Mouse (Mus musculus): ENCODE data around the gene Atxn1. TPM values are rescaled to one million over a fixed set of nuclear protein-coding genes. Genes with fewer than 3 reads are reported as not detected.

Gene Atxn1
- total and polyA plus RNA-seq, 3 experiments = 9.4 to 61.0 (median 25.0) TPM

DNA sequence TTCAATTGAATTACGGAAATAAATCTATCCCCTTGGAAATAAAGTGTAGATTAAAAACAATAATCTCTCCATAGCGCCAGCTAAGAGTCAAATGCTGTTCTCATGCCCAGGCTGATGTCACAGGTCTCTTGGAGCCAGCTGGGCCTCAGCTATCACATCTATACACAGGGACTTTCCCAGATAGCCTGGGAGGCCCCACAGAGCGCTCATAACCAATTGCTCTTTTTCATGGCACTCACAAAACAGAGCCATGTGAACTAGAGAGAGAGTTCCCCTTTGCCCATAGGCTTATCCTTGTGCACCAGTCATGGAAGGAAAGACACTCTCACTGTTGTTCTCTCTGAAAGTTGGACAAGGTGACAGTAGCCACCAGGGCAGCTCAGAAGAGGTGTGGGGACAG, 230.3 kb downstream of the Atxn1 start:
- ATAC-seq (ENCODE audit: extremely low read depth, insufficient number of reproducible peaks, low FRiP score, poor library complexity, severe bottlenecking) = no peak
- TF ChIP-seq CTCF (IDR thresholded peaks at IDR 0.05; ENCODE audit: low read depth, low read length) (no peak), TAL1 (conservative IDR thresholded peaks at IDR 0.05; ENCODE audit: low read depth, low read length) (no peak), GATA2 (IDR thresholded peaks at IDR 0.05; ENCODE audit: borderline replicate concordance, low read depth, low read length) (no peak), POLR2AphosphoS5 (IDR thresholded peaks at IDR 0.05; ENCODE audit: insufficient replicate concordance, low read depth, low read length) (no peak), GATA1 (IDR thresholded peaks at IDR 0.05; ENCODE audit: borderline replicate concordance, low read length) (no peak)
- Histone ChIP-seq H3K4me1 (ENCODE audit: insufficient read depth, low read depth, low read length) (peaks cover 10% of the 10 kb centered on the region; the same call in 1 of the 2 replicates), H3K27me3 (ENCODE audit: insufficient read depth, low read length) (no peaks in the 10 kb centered on the region), H3K9me3 (replicated peaks) (no peaks in the 10 kb centered on the region), H3K4me3 (ENCODE audit: low read depth, low read length) (no peak overlapping the region), H3K36me3 (replicated peaks) (peaks cover 70% of the 10 kb centered on the region)
- no peak for DNase-seq (ENCODE audit: low spot score)

DNA sequence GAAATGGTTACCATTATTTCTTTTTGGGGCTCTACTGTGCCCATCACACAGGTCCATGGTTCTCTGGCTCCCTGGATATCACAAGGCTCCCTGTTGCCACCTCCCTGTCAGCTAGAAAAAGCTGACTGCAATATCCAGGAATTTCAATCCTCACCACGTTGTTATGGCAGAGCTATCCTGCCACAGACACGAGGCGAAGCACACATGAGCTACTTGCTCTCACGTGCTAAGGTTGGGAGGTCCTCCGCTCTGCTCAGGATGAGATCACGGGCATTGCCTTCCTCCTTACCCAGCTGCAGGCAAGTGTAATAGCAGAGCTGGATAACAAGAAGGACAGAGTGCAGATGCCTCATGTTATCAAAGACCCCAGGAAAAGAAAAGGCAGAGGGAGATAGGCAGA, 232.2 kb downstream of the Atxn1 start:
- peaks cover 6% of the 10 kb centered on the region; the same call in 1 of the 2 replicates for H3K4me1 ChIP-seq (ENCODE audit: insufficient read depth, low read depth, low read length)

DNA sequence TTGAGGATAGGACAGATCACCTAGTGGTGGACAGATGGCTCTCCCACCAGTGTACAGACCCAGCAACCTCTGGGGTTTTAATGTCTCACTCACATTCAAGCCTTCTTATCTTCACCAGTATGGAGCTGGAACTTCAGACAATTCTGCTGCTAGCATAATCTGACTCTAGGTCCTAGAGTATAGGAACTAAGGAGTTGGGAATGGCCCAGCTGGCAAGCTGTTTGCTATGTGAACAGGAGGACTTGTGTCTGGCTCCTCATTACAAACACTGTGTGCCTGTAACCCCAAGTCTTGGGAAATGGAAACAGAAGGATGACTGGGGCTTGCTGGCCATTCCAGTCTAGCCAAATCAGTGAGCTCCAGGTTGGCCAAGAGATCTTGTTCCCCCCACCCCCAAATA, 237.9 kb downstream of the Atxn1 start:
- TF ChIP-seq GATA2 (IDR thresholded peaks at IDR 0.05; ENCODE audit: borderline replicate concordance, low read depth, low read length) (no peak), POLR2AphosphoS5 (IDR thresholded peaks at IDR 0.05; ENCODE audit: insufficient replicate concordance, low read depth, low read length) (no peak), GATA1 (IDR thresholded peaks at IDR 0.05; ENCODE audit: borderline replicate concordance, low read length) (no peak), TAL1 (conservative IDR thresholded peaks at IDR 0.05; ENCODE audit: low read depth, low read length) (no peak), CTCF (IDR thresholded peaks at IDR 0.05; ENCODE audit: low read depth, low read length) (no peak)
- Histone ChIP-seq H3K36me3 (replicated peaks) (peaks cover 55% of the 10 kb centered on the region), H3K4me3 (ENCODE audit: low read depth, low read length) (no peak overlapping the region), H3K4me1 (ENCODE audit: insufficient read depth, low read depth, low read length) (no peaks in the 10 kb centered on the region), H3K27me3 (ENCODE audit: insufficient read depth, low read length) (no peaks in the 10 kb centered on the region), H3K9me3 (replicated peaks) (no peaks in the 10 kb centered on the region)
- no peak for DNase-seq (ENCODE audit: low spot score)
- no peak for ATAC-seq (ENCODE audit: extremely low read depth, insufficient number of reproducible peaks, low FRiP score, poor library complexity, severe bottlenecking)

More for the DNA sequence above, 232.2 kb downstream of the Atxn1 start:
- Histone ChIP-seq H3K36me3 (replicated peaks) (peaks cover 70% of the 10 kb centered on the region), H3K9me3 (replicated peaks) (no peaks in the 10 kb centered on the region), H3K4me3 (ENCODE audit: low read depth, low read length) (no peak overlapping the region), H3K27me3 (ENCODE audit: insufficient read depth, low read length) (no peaks in the 10 kb centered on the region)
- no peak for TF ChIP-seq TAL1 (conservative IDR thresholded peaks at IDR 0.05; ENCODE audit: low read depth, low read length)
- TF ChIP-seq GATA1 (IDR thresholded peaks at IDR 0.05; ENCODE audit: borderline replicate concordance, low read length) = no peak
- TF ChIP-seq POLR2AphosphoS5 (IDR thresholded peaks at IDR 0.05; ENCODE audit: insufficient replicate concordance, low read depth, low read length) = no peak
- no peak for TF ChIP-seq CTCF (IDR thresholded peaks at IDR 0.05; ENCODE audit: low read depth, low read length)
- TF ChIP-seq GATA2 (IDR thresholded peaks at IDR 0.05; ENCODE audit: borderline replicate concordance, low read depth, low read length) = no peak
- DNase-seq (ENCODE audit: low spot score) = no peak
- ATAC-seq (ENCODE audit: extremely low read depth, insufficient number of reproducible peaks, low FRiP score, poor library complexity, severe bottlenecking) = no peak

DNA sequence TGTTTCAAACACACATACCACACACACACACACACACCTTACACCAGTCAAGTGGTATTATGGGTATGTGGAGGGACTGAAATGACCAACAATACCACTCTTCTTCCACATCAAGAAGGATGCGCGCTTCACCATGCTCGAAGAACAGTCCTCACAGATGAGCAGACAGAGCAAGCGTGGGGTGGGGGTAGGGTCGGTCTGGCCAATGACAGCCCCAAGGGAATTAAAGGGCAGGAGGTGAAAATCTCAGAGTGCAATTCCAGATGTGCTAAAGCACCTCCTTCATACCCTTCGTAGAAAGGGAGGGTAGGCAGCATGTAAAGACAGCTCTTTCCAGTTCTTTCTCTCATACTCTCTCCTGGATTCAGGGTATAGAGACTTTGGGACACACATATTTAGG, 238.6 kb downstream of the Atxn1 start:
- Histone ChIP-seq H3K9me3 (replicated peaks) (no peaks in the 10 kb centered on the region), H3K36me3 (replicated peaks) (peaks cover 57% of the 10 kb centered on the region), H3K4me1 (ENCODE audit: insufficient read depth, low read depth, low read length) (no peaks in the 10 kb centered on the region), H3K4me3 (ENCODE audit: low read depth, low read length) (no peak overlapping the region), H3K27me3 (ENCODE audit: insufficient read depth, low read length) (no peaks in the 10 kb centered on the region)
- no peak for DNase-seq (ENCODE audit: low spot score)
- TF ChIP-seq TAL1 (conservative IDR thresholded peaks at IDR 0.05; ENCODE audit: low read depth, low read length) (no peak), POLR2AphosphoS5 (IDR thresholded peaks at IDR 0.05; ENCODE audit: insufficient replicate concordance, low read depth, low read length) (no peak), GATA2 (IDR thresholded peaks at IDR 0.05; ENCODE audit: borderline replicate concordance, low read depth, low read length) (no peak), GATA1 (IDR thresholded peaks at IDR 0.05; ENCODE audit: borderline replicate concordance, low read length) (no peak), CTCF (IDR thresholded peaks at IDR 0.05; ENCODE audit: low read depth, low read length) (no peak)
- ATAC-seq (ENCODE audit: extremely low read depth, insufficient number of reproducible peaks, low FRiP score, poor library complexity, severe bottlenecking) = no peak

DNA sequence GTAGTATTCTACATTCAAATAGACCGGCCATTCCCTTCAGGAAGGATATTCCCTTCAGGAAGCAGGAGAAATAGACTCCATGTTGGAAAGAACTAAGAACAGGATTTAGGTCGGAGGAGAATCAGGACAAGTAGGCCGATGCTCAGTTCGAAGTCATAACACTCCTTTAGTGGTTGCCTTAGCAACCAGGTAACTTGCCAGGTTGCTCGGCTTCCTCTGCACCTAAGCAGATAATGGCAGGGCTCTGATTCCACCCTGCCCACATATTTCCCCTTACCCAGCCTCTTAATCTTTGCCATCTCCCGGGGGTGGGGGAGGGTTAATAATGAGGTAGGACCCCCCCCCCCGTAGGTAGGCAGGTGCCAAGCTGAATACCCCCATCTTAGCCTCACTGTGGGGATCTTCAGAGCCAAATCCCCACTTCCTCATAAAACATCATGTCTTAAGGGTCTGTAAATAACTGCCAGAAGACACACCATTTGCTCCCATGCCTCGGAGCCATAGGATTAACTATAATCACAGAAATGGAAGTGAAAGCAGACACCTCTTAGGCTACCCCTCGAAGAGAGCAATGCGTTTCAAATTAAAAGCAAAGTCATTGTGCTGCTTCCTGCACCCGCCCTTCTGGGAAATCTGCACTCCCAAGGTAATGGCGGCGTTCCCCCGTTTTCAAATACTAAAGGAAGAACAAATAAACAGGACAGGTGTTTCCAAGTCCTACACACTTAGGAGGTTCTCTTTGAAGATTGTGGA, 240.1 kb downstream of the Atxn1 start:
- Histone ChIP-seq H3K9me3 (replicated peaks) (no peaks in the 10 kb centered on the region), H3K36me3 (replicated peaks) (peaks cover 52% of the 10 kb centered on the region), H3K4me3 (ENCODE audit: low read depth, low read length) (no peak overlapping the region), H3K4me1 (ENCODE audit: insufficient read depth, low read depth, low read length) (no peaks in the 10 kb centered on the region), H3K27me3 (ENCODE audit: insufficient read depth, low read length) (no peaks in the 10 kb centered on the region)
- ATAC-seq (ENCODE audit: extremely low read depth, insufficient number of reproducible peaks, low FRiP score, poor library complexity, severe bottlenecking) = no peak
- TF ChIP-seq GATA1 (IDR thresholded peaks at IDR 0.05; ENCODE audit: borderline replicate concordance, low read length) (no peak), CTCF (IDR thresholded peaks at IDR 0.05; ENCODE audit: low read depth, low read length) (no peak), TAL1 (conservative IDR thresholded peaks at IDR 0.05; ENCODE audit: low read depth, low read length) (no peak), POLR2AphosphoS5 (IDR thresholded peaks at IDR 0.05; ENCODE audit: insufficient replicate concordance, low read depth, low read length) (no peak), GATA2 (IDR thresholded peaks at IDR 0.05; ENCODE audit: borderline replicate concordance, low read depth, low read length) (no peak)
- no peak for DNase-seq (ENCODE audit: low spot score)

DNA sequence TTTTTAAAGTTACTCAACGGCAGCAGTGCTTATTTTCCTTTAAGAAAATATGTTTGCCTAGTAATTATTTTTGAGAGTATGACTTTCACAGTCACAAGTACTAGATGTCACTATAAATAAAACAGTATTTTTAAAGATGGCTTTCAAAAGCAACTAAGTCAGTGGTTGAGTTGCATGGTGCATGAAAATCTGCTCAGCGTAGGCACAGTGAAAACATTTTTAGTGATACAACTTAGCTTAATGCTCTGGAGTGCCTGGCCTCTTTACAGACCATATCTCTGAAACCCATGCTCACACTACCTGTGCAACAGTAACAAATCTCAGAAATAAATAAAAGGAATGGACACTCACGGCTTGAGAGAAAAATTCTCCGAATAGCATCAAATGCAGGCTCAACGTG, 241.9 kb downstream of the Atxn1 start:
- no peaks in the 10 kb centered on the region for H3K4me1 ChIP-seq (ENCODE audit: insufficient read depth, low read depth, low read length)
- peaks cover 49% of the 10 kb centered on the region for H3K36me3 ChIP-seq (replicated peaks)
- TF ChIP-seq GATA1 (IDR thresholded peaks at IDR 0.05; ENCODE audit: borderline replicate concordance, low read length) = no peak
- no peak for TF ChIP-seq GATA2 (IDR thresholded peaks at IDR 0.05; ENCODE audit: borderline replicate concordance, low read depth, low read length)
- no peak for TF ChIP-seq TAL1 (conservative IDR thresholded peaks at IDR 0.05; ENCODE audit: low read depth, low read length)
- no peak for TF ChIP-seq CTCF (IDR thresholded peaks at IDR 0.05; ENCODE audit: low read depth, low read length)
- TF ChIP-seq POLR2AphosphoS5 (IDR thresholded peaks at IDR 0.05; ENCODE audit: insufficient replicate concordance, low read depth, low read length) = no peak
- H3K27me3 ChIP-seq (ENCODE audit: insufficient read depth, low read length) = no peaks in the 10 kb centered on the region
- DNase-seq (ENCODE audit: low spot score) (no peak), ATAC-seq (ENCODE audit: extremely low read depth, insufficient number of reproducible peaks, low FRiP score, poor library complexity, severe bottlenecking) (no peak)
- H3K4me3 ChIP-seq (ENCODE audit: low read depth, low read length) = no peak overlapping the region
- no peaks in the 10 kb centered on the region for H3K9me3 ChIP-seq (replicated peaks)
